Mouse (Mus musculus) intestine, embryonic 14.5 days (tissue): ENCODE data around the gene Tm4sf20. TPM values are rescaled to one million over a fixed set of nuclear protein-coding genes. Genes with fewer than 3 reads are reported as not detected.

Experiments
- ATAC-seq: fragments of 200-750 bp; cut with Nextera tagmentation; replicated peaks from 2 replicates; pipeline ENCODE4 v1.8.0; 2017; ENCODE audit warnings: low read depth, moderate number of reproducible peaks, moderate TSS enrichment, moderate library complexity; ENCODE audit not compliant: low FRiP score, low TSS enrichment
- DNase-seq: peaks from one replicate; pipeline ENCODE4 v3.0.0-alpha.2; 2018; ENCODE audit warnings: low spot score
- H3K27ac ChIP-seq: fragments of 300-500 bp; sonication (generic); 2 replicates; pipeline ENCODE4 v1.5.1; 2014; ENCODE audit warnings: low read depth, mild to moderate bottlenecking, control low read depth
- H3K27me3 ChIP-seq: fragments of 300-500 bp; sonication (generic); replicated peaks from 2 replicates; pipeline ENCODE4 v1.6.1; 2014; ENCODE audit warnings: low read length, control low read depth; ENCODE audit not compliant: control insufficient read depth, insufficient read depth
- H3K36me3 ChIP-seq: fragments of 300-500 bp; sonication (generic); 2 replicates; pipeline ENCODE4 v1.6.1; 2014; ENCODE audit warnings: low read length, control low read depth; ENCODE audit not compliant: control insufficient read depth, insufficient read depth
- H3K4me1 ChIP-seq: fragments of 300-500 bp; sonication (generic); replicated peaks from 2 replicates; pipeline ENCODE4 v1.6.1; 2014; ENCODE audit warnings: low read length, control low read depth, mixed read lengths; ENCODE audit not compliant: control insufficient read depth, insufficient read depth
- H3K4me2 ChIP-seq: fragments of 300-500 bp; sonication (generic); 2 replicates; pipeline ENCODE4 v1.6.1; 2014; ENCODE audit warnings: low read length
- H3K4me3 ChIP-seq: fragments of 300-500 bp; sonication (generic); 2 replicates; pipeline ENCODE4 v1.5.1; 2014; ENCODE audit warnings: low read depth, low read length, control low read depth, mixed read lengths
- H3K9ac ChIP-seq: fragments of 300-500 bp; sonication (generic); 2 replicates; pipeline ENCODE4 v1.6.1; 2014; ENCODE audit warnings: mild to moderate bottlenecking, low read length
- H3K9me3 ChIP-seq: fragments of 300-500 bp; sonication (generic); 2 replicates; pipeline ENCODE4 v1.6.1; 2016; ENCODE audit warnings: low read length, control low read depth; ENCODE audit not compliant: control insufficient read depth
- WGBS: fragments of 180-500 bp; shearing (Covaris S2); extraction: QIAGEN DNeasy Blood & Tissue Kit; methylation state at CpG from one replicate; pipeline ENCODE4 v1.1.7; 2014; 5-methylcytosine and 5-hydroxymethylcytosine counted together
- polyA plus RNA-seq: library from polyadenylated mRNA; unstranded; fragments of >200 nt; fragmentation: Nextera tagmentation; extraction: Ambion mirVana; gene quantifications from 2 replicates; pipeline ENCODE4 v1.2.1, GENCODE M21; 2014

Tm4sf20 gene
- polyA plus RNA-seq: 86.0 and 95.7 TPM in 2 replicates

DNA sequence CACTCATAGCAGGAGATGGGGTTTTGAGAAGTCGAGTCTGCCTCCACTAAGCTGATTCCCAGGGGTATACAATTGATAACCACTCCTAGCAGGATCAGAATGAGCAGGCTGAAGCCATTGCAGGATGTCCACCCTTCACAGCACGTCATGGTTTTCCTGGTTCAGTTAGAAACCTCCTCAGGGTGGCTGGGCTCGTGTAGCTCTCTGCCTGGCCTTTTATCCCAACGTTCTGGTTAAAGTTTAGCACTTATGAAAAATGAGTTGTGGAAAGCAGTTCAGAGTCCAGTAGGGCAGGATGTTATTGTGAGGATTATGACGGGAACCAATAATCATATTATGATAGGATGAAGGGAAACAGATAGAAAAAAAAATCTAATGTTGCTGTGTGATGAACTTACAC is at the start of gene Tm4sf20:
Gene Tm4sf20, minus strand, starts transcription at position 193 of the 400 bp plus-strand sequence.
- WGBS: 50% methylated on average over 5 of the region's 5 CpGs
- Histone ChIP-seq H3K27me3 (no peaks in the 10 kb centered on the region), H3K4me3 (peak within 1 kb of the TSS; percentile 21), H3K4me2 (peak within 1 kb of the TSS; percentile 39), H3K9ac (0 out of 2 replicates have a peak within 1 kb of the TSS, but pooled peaks have one; percentile 22), H3K36me3 (no peaks in the 10 kb centered on the region), H3K9me3 (no peaks in the 10 kb centered on the region), H3K4me1 (no peaks in the 10 kb centered on the region; the same call in 1 of the 2 replicates), H3K27ac (peak within 1 kb of the TSS; percentile 59)
- ATAC-seq: no peak
- DNase-seq: no peak

DNA sequence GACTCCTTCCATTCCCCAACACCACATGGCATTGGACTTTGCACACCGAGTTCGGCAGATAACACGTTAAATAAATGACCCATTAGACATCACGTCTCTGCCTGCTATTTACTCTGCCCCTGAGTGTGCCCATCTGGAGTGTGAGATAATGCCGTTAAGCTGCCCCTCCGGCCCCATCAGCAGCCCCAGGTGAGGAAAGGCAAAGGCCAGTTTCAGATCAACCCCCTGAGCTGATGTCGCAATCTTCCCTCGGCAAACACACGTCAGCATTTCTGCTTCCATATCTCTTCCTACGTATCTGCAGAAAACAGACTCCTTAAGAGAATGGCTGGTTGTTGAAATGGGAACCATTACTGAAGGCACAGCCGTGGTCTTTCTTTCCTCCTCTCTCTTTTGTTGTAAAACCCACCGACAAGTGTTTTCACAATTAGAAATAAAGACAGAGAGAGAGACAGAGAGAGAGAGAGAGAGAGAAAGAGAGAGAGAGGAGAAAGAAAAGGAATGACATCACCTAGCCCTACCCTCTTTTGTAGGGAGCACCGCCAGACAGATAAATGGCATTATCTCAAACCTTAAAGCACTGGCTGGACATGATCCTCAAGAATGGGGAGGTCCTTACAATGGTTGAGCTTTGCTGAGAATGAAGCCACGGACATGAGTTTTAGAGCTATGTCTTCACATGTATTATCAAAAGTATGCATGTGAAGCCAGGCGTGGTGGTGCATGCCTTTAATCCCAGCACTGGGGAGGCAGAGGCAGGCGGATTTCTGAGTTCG is 47.9 kb upstream of the Tm4sf20 start:
- Histone ChIP-seq H3K4me2 (no peak overlapping the region), H3K9me3 (no peaks in the 10 kb centered on the region), H3K27me3 (no peaks in the 10 kb centered on the region), H3K4me1 (peaks cover 3% of the 10 kb centered on the region; the same call in 1 of the 2 replicates), H3K27ac (peak overlapping the region; percentile 52), H3K4me3 (no peak overlapping the region), H3K9ac (no peak overlapping the region), H3K36me3 (no peaks in the 10 kb centered on the region)
- ATAC-seq (peak; percentile 93), DNase-seq (peak; percentile 71)
- 62% methylated on average over 16 of the region's 17 CpGs for WGBS

DNA sequence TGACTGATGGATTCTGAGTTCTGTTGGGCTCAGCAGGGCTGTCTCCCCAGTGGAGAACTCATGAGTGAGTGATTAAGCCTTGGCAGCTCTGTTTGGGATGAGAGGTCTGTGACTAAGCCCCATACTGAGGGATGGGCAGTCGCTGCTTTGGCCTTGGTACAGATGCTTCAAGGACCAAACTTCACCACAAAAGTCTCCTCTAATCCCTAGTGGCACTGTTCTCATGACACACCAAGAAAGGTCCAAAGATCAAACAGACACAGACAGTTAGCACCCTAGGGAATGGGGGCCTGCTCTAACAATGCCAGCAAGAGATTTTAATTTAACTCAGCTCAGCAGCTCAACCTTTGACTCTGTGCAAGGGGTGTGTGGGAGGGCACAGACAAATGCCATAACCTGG is 43.5 kb upstream of the Tm4sf20 start:
- H3K27me3 ChIP-seq: no peaks in the 10 kb centered on the region
- H3K4me1 ChIP-seq: no peaks in the 10 kb centered on the region
- no peaks in the 10 kb centered on the region for H3K36me3 ChIP-seq
- H3K27ac ChIP-seq: no peak overlapping the region
- H3K4me3 ChIP-seq: no peak overlapping the region
- 72% methylated on average over 1 of the region's 1 CpGs for WGBS
- H3K9me3 ChIP-seq: no peaks in the 10 kb centered on the region
- ATAC-seq (no peak), DNase-seq (no peak)
- H3K9ac ChIP-seq: no peak overlapping the region
- no peak overlapping the region for H3K4me2 ChIP-seq

DNA sequence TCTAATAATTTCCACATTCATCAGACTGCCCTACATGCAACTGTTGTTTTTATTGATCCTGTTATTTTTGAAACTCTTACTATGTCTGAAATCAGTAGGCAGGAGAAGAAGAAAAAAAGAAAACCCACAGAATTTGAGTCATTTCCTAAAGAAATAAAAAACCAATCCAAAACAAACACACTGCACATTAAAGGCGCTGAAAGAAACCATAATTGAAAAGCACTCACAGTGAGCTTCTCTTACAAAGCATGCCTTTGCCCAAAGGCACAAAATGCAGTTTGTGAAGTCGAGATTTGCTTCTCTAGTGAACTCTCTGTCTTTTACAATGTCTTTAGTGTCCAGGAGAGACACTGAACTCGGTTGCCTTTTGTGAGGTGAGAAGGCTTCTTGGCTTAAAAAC is 40.3 kb upstream of the Tm4sf20 start:
- H3K27me3 ChIP-seq: no peaks in the 10 kb centered on the region
- H3K9me3 ChIP-seq: no peaks in the 10 kb centered on the region
- ATAC-seq (no peak), DNase-seq (no peak)
- H3K36me3 ChIP-seq: no peaks in the 10 kb centered on the region
- no peak overlapping the region for H3K9ac ChIP-seq
- H3K27ac ChIP-seq: no peak overlapping the region
- H3K4me2 ChIP-seq: no peak overlapping the region
- H3K4me3 ChIP-seq: no peak overlapping the region
- 65% methylated on average over 3 of the region's 3 CpGs for WGBS
- H3K4me1 ChIP-seq: no peaks in the 10 kb centered on the region

- Histone ChIP-seq H3K9ac (no peak overlapping the region), H3K4me3 (no peak overlapping the region)
- 56% methylated on average over 7 of the region's 7 CpGs for WGBS
These were observed 38.9 kb upstream of the Tm4sf20 start for GRCm38 (mm10) chr1:82807206-82807605.

GRCm38 (mm10) chr1:82806391-82806790 is 38.1 kb upstream of the Tm4sf20 start:
- H3K27ac ChIP-seq: no peak overlapping the region
- 76% methylated on average over 8 of the region's 8 CpGs for WGBS
- H3K36me3 ChIP-seq: no peaks in the 10 kb centered on the region
- no peak for ATAC-seq
- no peaks in the 10 kb centered on the region for H3K4me1 ChIP-seq
- no peak for DNase-seq
- H3K27me3 ChIP-seq: no peaks in the 10 kb centered on the region
- H3K4me3 ChIP-seq: no peak overlapping the region
- H3K9ac ChIP-seq: no peak overlapping the region
- no peak overlapping the region for H3K4me2 ChIP-seq
- no peaks in the 10 kb centered on the region for H3K9me3 ChIP-seq

More at GRCm38 (mm10) chr1:82807206-82807605, 38.9 kb upstream of the Tm4sf20 start:
- H3K9me3 ChIP-seq: no peaks in the 10 kb centered on the region
- ATAC-seq (no peak), DNase-seq (no peak)
- H3K4me2 ChIP-seq: no peak overlapping the region
- no peaks in the 10 kb centered on the region for H3K27me3 ChIP-seq
- no peak overlapping the region for H3K27ac ChIP-seq
- H3K36me3 ChIP-seq: no peaks in the 10 kb centered on the region
- H3K4me1 ChIP-seq: no peaks in the 10 kb centered on the region

DNA sequence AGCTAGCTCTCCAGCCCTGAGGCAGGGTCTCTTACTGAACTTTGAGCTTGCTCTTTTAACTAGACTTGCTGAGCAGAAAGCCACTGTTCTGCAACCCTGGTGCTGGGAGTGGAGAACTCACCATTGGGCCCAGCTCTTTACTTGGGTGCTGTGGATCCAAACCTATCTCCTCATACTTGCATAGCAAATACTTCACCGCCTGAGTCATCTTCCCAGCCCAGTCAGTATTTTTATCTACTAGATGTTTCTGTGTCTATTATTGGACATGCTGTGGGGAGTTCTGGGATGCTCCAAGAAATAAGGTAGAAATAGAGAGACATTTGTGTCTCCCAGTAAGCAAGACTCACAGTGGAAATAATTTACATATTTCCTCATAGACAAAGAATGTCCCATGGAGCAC is 35.8 kb upstream of the Tm4sf20 start:
- 93% methylated on average over 1 of the region's 1 CpGs for WGBS
- Histone ChIP-seq H3K27me3 (no peaks in the 10 kb centered on the region), H3K36me3 (no peaks in the 10 kb centered on the region), H3K4me2 (no peak overlapping the region), H3K4me1 (no peaks in the 10 kb centered on the region), H3K9ac (no peak overlapping the region), H3K27ac (no peak overlapping the region), H3K9me3 (no peaks in the 10 kb centered on the region), H3K4me3 (no peak overlapping the region)
- no peak for DNase-seq
- no peak for ATAC-seq

DNA sequence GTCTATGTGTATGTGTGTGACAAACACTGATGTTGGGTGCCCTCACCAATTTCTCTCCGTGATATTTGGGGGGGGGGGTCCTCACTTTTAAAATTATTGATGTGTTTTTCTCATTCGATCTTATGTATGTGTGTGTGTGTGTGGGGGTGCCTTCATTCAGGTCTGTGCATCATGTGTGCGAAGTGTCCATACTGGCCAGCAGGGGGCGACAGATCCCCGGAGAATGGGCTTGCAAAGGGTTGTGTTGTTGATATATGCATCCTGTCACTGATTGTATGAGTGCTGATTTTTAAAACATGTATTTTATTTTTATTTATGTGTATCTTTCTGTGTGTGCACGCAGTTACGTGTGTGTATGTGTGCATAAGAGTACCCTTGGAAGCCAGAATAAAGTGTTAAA is 35.3 kb upstream of the Tm4sf20 start:
- no peaks in the 10 kb centered on the region for H3K4me1 ChIP-seq
- H3K4me3 ChIP-seq: no peak overlapping the region
- ATAC-seq: no peak
- no peak overlapping the region for H3K9ac ChIP-seq
- 72% methylated on average over 7 of the region's 7 CpGs for WGBS
- no peaks in the 10 kb centered on the region for H3K27me3 ChIP-seq
- H3K4me2 ChIP-seq: no peak overlapping the region
- H3K36me3 ChIP-seq: no peaks in the 10 kb centered on the region
- no peak overlapping the region for H3K27ac ChIP-seq
- no peaks in the 10 kb centered on the region for H3K9me3 ChIP-seq
- DNase-seq: no peak
